Mouse (Mus musculus): ENCODE results near the gene Fcgr3. TPM values are rescaled to one million over a fixed set of nuclear protein-coding genes. Genes with fewer than 3 reads are reported as not detected.

Fcgr3 gene
- total and polyA plus RNA-seq, 3 experiments: 5.4 to 17.7 (median 16.4) TPM

- DNase-seq: no peak
These were observed 53.0 kb downstream of the Fcgr3 start for GRCm38 (mm10) chr1:171011733-171012132.

DNA sequence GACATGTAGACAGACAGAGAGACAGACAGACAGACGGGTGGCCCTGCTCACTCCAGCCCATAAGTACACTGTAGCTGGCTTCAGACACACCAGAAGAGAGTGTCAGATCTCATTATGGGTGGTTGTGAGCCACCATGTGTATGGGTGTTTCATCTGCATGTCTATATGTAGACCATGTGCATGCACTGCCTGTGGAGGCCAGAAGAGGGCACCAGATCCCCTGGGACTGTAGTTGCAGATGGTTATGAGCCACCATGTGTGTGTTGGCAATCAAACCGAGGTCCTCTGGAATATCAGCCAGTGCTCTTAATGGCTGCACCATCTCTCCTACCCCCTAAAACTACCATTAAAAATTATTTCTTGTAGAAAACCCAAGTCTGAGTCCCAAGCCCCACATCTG, 57.8 kb downstream of the Fcgr3 start:
- DNase-seq: no peak

GRCm38 (mm10) chr1:171006335-171006734, 58.4 kb downstream of the Fcgr3 start:
- DNase-seq: no peak

DNA sequence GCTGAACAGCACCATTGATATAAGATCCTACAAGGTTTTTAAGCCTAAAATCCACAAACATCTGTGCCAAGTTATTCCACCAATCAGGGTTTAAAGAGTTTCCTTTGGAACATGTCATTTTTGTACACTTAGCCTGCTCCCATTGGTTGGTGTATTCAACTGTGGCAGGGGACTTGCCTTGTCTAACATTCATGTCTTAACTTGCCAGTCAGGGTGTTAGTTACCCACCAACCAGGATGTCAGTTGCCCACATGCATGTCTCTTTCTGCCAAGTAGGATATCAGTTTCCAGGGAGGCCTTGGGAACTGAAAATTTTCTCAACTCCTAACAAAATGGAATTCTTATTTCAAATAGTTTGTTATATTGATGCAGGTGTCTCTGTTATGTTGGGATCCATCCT, 59.1 kb downstream of the Fcgr3 start:
- no peak for DNase-seq

DNA sequence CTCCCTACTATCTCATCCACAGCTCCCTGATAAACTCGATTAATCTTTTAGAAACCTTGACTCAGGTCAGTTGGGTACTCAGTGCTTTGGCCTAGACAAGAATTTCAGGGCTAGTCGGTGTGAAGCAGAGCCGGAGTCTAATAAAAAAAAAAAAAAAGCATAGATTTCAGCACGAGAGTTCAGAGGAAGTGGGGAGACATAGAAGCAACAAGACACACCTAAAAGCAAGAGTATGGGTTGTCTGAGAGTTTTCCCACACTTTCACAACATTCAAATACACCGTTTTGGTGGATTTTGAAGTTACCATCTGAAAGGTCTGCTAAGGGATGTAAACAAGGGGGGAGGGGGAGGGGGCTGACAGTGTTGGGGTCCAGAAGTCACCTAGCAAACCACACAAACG, 59.7 kb downstream of the Fcgr3 start:
- DNase-seq: no peak

Small RNA genes lying within 50 kb of the gene (microRNA-seq; reads per million reads assigned to microRNA genes)
- gene Gm27552: 0 reads per million in 2 experiments
- gene Gm27844: 0 reads per million in 2 experiments
- 0 to 0.41 reads per million in 2 experiments for gene Mir6546

Other genes with a start within 250 kb of the Fcgr3 start
- gene Atf6, start 197.2 kb downstream of the Fcgr3 start, total RNA-seq (2021): 10 to 100 TPM; 33.3 to 33.5 TPM
- 8.1 and 11.8 TPM in 2 replicates for gene Atf6, start 197.2 kb downstream of the Fcgr3 start, polyA plus RNA-seq (2012; rRNA removed)
- gene Gm26620, start 179.9 kb downstream of the Fcgr3 start, total RNA-seq (2021): under 1 TPM; 0.62 to 0.72 TPM
- gene Gm26620, start 179.9 kb downstream of the Fcgr3 start, polyA plus RNA-seq (2012; rRNA removed): 4.5 and 5.1 TPM in 2 replicates
- gene Dusp12, start 179.4 kb downstream of the Fcgr3 start, total RNA-seq (2021): 10 to 100 TPM; 12.9 to 20.6 TPM
- 12.4 and 13.5 TPM in 2 replicates for gene Dusp12, start 179.4 kb downstream of the Fcgr3 start, polyA plus RNA-seq (2012; rRNA removed)
- not detected for gene Fcrlb, start 152.0 kb downstream of the Fcgr3 start, total RNA-seq (2021)
- gene Fcrlb, start 152.0 kb downstream of the Fcgr3 start, polyA plus RNA-seq (2012; rRNA removed): 0.54 and 0.76 TPM in 2 replicates
- gene Fcrla, start 137.4 kb downstream of the Fcgr3 start, total RNA-seq (2021): under 1 TPM in 1 of 2 experiments, not detected in 1; 0.97 TPM
- gene Fcrla, start 137.4 kb downstream of the Fcgr3 start, polyA plus RNA-seq (2012; rRNA removed): 0.52 and 1.2 TPM in 2 replicates
- 1 to 10 TPM; 7.6 to 8.3 TPM for gene Fcgr2b, start 88.4 kb downstream of the Fcgr3 start, total RNA-seq (2021)
- 4.0 and 4.2 TPM in 2 replicates for gene Fcgr2b, start 88.4 kb downstream of the Fcgr3 start, polyA plus RNA-seq (2012; rRNA removed)
- 1 to 10 TPM; 5.1 to 6.9 TPM for gene Fcgr4, start 46.0 kb downstream of the Fcgr3 start, total RNA-seq (2021)
- 1.6 and 2.0 TPM in 2 replicates for gene Fcgr4, start 46.0 kb downstream of the Fcgr3 start, polyA plus RNA-seq (2012; rRNA removed)
- 1 to 10 TPM; 2.7 to 3.1 TPM for gene Cfap126, start 49.0 kb upstream of the Fcgr3 start, total RNA-seq (2021)
- 2.2 and 3.1 TPM in 2 replicates for gene Cfap126, start 49.0 kb upstream of the Fcgr3 start, polyA plus RNA-seq (2012; rRNA removed)
- 100 to 1,000 TPM; 415 to 526 TPM for gene Sdhc, start 85.7 kb upstream of the Fcgr3 start, total RNA-seq (2021)
- gene Sdhc, start 85.7 kb upstream of the Fcgr3 start, polyA plus RNA-seq (2012; rRNA removed): 125 and 156 TPM in 2 replicates
- gene Mpz, start 85.8 kb upstream of the Fcgr3 start, total RNA-seq (2021): 1 to 10 TPM in 1 of 2 experiments, under 1 TPM in 1; 0.49 to 1.5 TPM
- gene Mpz, start 85.8 kb upstream of the Fcgr3 start, polyA plus RNA-seq (2012; rRNA removed): 1.7 and 5.1 TPM in 2 replicates
- 10 to 100 TPM; 42.6 to 54.7 TPM for gene Pcp4l1, start 131.3 kb upstream of the Fcgr3 start, total RNA-seq (2021)
- 68.9 and 73.5 TPM in 2 replicates for gene Pcp4l1, start 131.3 kb upstream of the Fcgr3 start, polyA plus RNA-seq (2012; rRNA removed)
- under 1 TPM in 1 of 2 experiments, not detected in 1; 0.40 TPM for gene Nr1i3, start 149.0 kb upstream of the Fcgr3 start, total RNA-seq (2021)
- not detected in 2 replicates for gene Nr1i3, start 149.0 kb upstream of the Fcgr3 start, polyA plus RNA-seq (2012; rRNA removed)
- gene Tomm40l, start 157.6 kb upstream of the Fcgr3 start, total RNA-seq (2021): 10 to 100 TPM; 34.4 to 63.1 TPM
- gene Tomm40l, start 157.6 kb upstream of the Fcgr3 start, polyA plus RNA-seq (2012; rRNA removed): 37.2 and 45.3 TPM in 2 replicates
- 10 to 100 TPM in 1 of 2 experiments, 1 to 10 TPM in 1; 4.5 to 48.6 TPM for gene Apoa2, start 160.1 kb upstream of the Fcgr3 start, total RNA-seq (2021)
- 7.8 TPM in 1 of 2 replicates, not detected in the other for gene Apoa2, start 160.1 kb upstream of the Fcgr3 start, polyA plus RNA-seq (2012; rRNA removed)
- 10 to 100 TPM; 22.9 to 31.2 TPM for gene Fcer1g, start 169.4 kb upstream of the Fcgr3 start, total RNA-seq (2021)
- 56.0 and 66.2 TPM in 2 replicates for gene Fcer1g, start 169.4 kb upstream of the Fcgr3 start, polyA plus RNA-seq (2012; rRNA removed)
- gene Adamts4, start 185.5 kb upstream of the Fcgr3 start, total RNA-seq (2021): 1 to 10 TPM; 1.1 to 1.3 TPM
- 1.7 and 2.8 TPM in 2 replicates for gene Adamts4, start 185.5 kb upstream of the Fcgr3 start, polyA plus RNA-seq (2012; rRNA removed)
- gene Ndufs2, start 186.5 kb upstream of the Fcgr3 start, total RNA-seq (2021): 100 to 1,000 TPM; 558 to 829 TPM
- gene Ndufs2, start 186.5 kb upstream of the Fcgr3 start, polyA plus RNA-seq (2012; rRNA removed): 210 and 224 TPM in 2 replicates
- 10 to 100 TPM; 30.3 to 33.4 TPM for gene B4galt3, start 205.4 kb upstream of the Fcgr3 start, total RNA-seq (2021)
- 53.0 and 56.7 TPM in 2 replicates for gene B4galt3, start 205.4 kb upstream of the Fcgr3 start, polyA plus RNA-seq (2012; rRNA removed)
- 10 to 100 TPM; 28.6 to 32.2 TPM for gene Ppox, start 216.3 kb upstream of the Fcgr3 start, total RNA-seq (2021)
- gene Ppox, start 216.3 kb upstream of the Fcgr3 start, polyA plus RNA-seq (2012; rRNA removed): 44.2 and 55.0 TPM in 2 replicates
- gene Usp21, start 223.1 kb upstream of the Fcgr3 start, total RNA-seq (2021): 10 to 100 TPM; 37.5 to 44.9 TPM
- gene Usp21, start 223.1 kb upstream of the Fcgr3 start, polyA plus RNA-seq (2012; rRNA removed): 61.3 and 61.5 TPM in 2 replicates
- 100 to 1,000 TPM; 121 to 170 TPM for gene Ufc1, start 230.1 kb upstream of the Fcgr3 start, total RNA-seq (2021)
- 19.9 and 20.1 TPM in 2 replicates for gene Ufc1, start 230.1 kb upstream of the Fcgr3 start, polyA plus RNA-seq (2012; rRNA removed)

Measured in adrenal gland, adult 2 months (tissue).